Mouse (Mus musculus) central nervous system, embryonic 14 days (tissue): ENCODE results near the gene Kcnk7. TPM values are rescaled to one million over a fixed set of nuclear protein-coding genes. Genes with fewer than 3 reads are reported as not detected.

ENCODE experiments used
- polyA plus RNA-seq: library from polyadenylated mRNA; depleted of rRNA; stranded (reverse); fragments of >200 nt; gene quantifications from 2 replicates; pipeline ENCODE4 v1.2.3, GENCODE M21; 2012; rRNA removed

The Kcnk7 gene
- 0.05 and 0.21 TPM in 2 replicates for polyA plus RNA-seq

DNA sequence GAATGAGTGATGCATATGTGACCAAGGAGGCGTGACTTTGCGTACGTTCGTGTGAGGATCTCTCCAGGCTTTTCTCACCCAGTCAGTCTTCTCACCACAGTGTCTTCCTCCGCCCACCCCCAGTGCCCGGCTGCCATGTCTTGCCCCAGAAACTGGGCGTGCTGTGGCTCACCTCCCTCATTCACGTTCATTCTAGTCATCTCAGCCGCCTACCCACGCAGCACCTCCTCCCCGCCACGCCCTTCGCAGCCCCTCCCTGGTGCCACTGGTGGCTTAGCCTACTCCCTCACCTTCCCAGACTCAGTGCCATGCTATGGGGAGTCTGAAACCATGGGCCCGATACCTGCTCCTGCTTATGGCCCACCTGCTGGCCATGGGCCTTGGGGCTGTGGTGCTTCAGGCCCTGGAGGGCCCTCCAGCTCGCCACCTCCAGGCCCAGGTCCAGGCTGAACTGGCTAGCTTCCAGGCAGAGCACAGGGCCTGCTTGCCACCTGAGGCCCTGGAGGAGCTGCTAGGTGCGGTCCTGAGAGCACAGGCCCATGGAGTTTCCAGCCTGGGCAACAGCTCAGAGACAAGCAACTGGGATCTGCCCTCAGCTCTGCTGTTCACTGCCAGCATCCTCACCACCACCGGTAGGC, at the start of gene Kcnk7:
TSS of gene Kcnk7 (plus strand) at position 205 of the 638 bp plus-strand sequence.

DNA sequence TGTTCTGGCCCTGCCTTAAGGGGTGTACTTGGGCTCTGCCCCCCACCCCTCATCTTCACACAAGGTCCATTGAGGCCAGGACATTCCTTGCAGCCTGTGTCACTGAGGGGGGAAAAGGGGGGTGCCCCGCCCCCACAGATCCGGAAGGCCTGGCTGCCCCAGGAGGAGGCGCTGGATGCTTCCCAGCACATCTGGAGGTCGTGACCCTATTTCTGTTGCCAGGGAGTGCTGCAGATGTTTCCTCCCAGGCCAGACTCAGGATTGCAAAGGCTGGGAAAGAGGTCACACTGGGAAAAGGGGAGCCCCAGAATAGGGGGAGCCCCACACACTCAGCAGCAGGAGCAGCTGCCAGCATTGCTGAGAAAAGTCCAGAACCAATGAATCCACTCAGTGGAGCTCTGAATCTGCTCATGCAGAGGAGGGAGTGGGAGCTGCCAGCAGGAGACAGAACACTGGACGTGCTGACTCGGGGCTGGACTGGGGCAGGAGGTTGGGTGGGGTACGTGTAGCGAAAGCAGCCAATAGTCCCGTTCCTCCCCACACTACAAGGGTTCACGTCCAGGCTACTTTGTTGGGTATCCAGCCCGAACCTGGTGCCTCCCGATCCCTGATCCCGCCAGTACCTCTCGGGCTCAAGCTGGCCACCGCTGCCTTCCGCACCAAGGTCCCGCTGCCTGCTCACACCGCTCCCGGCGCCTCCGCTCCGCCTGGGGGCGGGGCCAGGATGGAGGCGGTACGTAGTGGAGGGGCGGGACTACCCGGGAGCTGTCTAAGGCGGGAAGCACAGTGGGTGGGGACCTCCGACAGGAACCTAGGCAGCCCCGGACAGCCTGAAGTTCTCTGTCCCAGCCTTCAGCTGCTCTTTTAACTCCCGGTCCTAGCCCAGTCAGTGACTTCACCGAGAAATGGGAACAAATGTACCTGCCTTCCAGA, 40.9 kb upstream of the Kcnk7 start, which contains the start of gene Sipa1:
TSS of gene Sipa1 (minus strand) at position 727 of the 933 bp plus-strand sequence.

DNA sequence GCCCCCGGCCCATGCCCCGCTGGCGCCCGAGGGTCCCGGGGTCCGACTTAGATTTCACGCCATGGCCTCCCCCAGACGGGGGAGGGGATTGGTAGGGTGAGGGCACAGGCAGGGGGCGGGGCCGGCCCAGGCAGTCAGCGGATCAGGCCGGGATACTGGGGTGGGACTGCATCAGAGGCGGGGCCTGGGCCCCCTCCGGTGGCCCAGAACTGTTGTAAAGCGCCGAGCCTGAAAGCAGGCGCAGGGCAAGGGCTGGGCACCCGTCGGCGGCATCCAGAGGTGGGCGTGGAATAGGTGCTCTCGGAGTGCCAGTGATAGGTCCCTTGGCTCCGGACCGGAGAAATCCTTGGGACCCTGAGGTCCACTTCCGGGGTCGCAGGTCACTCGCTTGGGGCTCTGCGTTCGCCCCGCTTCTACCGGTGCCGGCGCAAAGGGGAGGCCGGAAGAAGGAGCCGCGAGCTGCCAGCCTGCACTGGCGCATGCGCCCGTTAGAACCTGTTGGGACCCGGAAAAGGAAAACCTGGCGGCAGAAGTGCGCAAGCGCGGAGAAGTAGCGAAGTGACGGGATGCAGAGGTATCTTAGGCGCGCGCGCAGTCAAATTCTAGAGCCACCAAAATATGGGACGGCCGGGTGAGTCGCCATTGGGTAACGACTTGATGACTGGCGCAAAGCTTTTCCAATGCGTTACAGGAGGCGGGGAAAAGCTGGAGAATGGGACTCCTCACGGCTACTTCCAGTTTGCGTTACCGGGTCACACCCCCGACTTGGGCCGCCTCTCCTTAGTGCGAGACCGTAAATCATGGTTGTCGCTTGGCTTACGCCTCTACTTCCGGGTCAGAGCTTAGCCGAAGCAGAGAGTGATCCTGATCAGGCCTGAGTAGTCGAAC, 15.7 kb upstream of the Kcnk7 start, which contains the start of the genes Map3k11 and Pcnx3:
TSS of gene Map3k11 (plus strand) at position 543 of the 888 bp plus-strand sequence.
TSS of gene Pcnx3 (minus strand) at position 709 of the 888 bp plus-strand sequence.

DNA sequence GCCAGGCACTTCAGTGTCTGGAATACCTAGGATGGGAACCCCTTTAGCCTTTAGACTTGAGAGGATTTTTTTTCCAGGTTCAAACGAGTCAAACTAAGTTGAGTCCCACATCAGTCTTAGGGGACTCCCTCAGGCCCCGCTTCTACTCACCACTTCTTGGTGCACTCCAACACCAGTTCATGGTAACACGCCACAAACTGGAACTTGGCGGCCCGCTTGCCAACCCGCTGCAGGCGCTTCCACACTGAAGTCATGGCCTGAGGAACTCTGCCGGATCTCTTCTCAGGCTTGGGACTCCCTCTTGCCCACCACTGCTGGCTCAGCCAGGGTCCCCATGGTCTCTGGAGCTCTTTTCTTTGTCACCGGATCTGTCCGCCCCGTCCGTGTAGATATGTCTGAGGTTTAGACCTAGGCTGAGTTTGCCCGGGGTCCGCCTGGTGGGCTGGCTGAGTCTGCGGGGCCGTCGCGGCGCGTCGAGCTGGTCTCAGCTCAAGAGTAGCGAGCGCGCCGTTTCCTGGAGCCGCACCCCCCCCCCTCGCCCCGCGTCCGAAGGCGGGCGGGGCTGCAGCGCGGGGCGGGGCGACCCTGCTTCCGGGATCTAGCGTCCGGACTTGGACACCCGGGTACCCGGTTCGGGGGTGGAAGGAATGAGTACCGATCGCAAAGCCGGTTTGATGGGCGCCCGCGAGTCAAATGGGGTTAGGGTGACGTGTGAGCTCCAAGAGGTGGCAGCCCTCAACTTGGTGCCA, 21.8 kb downstream of the Kcnk7 start, which contains the start of gene Ehbp1l1:
TSS of gene Ehbp1l1 (minus strand) at position 551 of the 749 bp plus-strand sequence.

DNA sequence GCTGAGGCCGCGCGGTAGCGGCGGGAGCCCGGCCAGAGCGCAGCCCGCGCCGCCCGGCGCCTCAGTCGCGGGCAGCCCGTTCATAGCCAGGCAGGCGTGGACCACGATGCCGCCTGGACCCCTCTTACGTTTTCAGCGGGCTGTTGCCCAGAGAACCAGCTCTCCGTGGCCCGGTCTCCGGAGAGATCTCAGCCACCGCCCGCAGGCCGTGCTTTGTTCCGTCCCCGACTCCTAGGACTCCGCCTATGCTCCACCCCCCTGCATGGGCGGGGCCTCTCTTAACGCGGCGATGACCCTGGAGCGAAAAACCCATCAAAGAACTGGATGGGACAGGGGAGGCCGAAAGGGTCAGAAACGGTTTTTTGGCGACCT, 25.3 kb downstream of the Kcnk7 start, which contains the start of gene Fam89b:
TSS of gene Fam89b (minus strand) at position 210 of the 372 bp plus-strand sequence.

DNA sequence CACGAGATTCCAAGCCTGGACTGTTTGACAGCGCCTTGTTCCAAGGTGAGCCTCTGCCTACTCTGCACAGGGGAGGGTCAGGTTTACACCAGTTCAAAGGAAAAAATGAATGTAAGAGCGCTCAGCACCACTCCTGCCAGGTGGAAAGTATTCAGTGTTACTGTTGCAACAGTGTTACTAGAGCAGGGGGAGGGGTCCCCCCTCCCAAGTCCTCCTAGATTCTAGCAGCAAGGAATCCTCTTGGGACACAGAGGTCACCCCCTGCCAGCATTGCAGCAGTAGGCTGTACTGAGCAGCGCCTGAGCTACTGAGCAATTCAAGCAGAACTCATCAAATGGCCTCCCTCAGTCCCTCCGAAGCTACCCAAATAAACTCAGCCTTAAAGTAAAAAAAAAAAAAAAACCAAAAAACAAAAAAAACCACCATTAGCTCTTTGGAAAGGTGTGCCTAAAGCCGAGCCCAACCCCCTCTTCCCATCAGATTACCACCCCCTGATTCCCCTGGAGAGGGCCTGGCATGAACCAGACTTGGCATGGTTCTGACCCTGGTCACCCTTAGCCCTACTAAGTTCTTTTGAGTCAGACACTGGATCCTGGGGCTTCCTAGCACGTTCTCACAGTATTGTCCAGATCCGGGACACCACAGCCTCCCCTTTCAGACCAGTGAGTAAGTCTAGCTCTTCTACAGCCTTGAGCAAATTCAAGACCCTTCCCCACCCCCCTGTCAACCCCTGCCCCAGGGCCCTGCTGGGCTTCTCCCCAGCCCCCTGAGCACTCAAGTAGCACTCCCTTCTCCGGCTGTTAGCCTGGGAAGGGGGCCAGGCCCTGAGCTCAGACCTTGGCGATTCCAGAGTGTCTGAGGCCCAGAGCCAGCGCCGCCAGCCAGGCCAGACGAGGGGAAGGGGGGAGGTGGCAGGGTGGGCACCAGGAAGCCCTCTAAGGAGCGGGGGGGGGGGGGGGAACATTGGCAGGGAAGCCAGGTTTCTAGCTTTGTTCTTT, 36.5 kb downstream of the Kcnk7 start, which contains the start of gene Ltbp3:
TSS of gene Ltbp3 (plus strand) at position 585 of the 998 bp plus-strand sequence.

Other genes with a start within 250 kb of the Kcnk7 start
- gene Ccdc85b, start 246.5 kb upstream of the Kcnk7 start, polyA plus RNA-seq = 10.6 and 11.6 TPM in 2 replicates
- 216 and 221 TPM in 2 replicates for gene Fibp, start 243.8 kb upstream of the Kcnk7 start, polyA plus RNA-seq
- gene Ctsw, start 235.9 kb upstream of the Kcnk7 start, polyA plus RNA-seq = 2.6 and 2.7 TPM in 2 replicates
- 50.0 and 85.2 TPM in 2 replicates for gene Efemp2, start 230.4 kb upstream of the Kcnk7 start, polyA plus RNA-seq
- 57.1 and 64.2 TPM in 2 replicates for gene Mus81, start 216.0 kb upstream of the Kcnk7 start, polyA plus RNA-seq
- gene Cfl1, start 213.9 kb upstream of the Kcnk7 start, polyA plus RNA-seq = 1,583 and 1,664 TPM in 2 replicates
- 3.8 and 4.0 TPM in 2 replicates for gene 1700020D05Rik, start 200.6 kb upstream of the Kcnk7 start, polyA plus RNA-seq
- 103 and 108 TPM in 2 replicates for gene Snx32, start 193.8 kb upstream of the Kcnk7 start, polyA plus RNA-seq
- gene Ovol1, start 143.7 kb upstream of the Kcnk7 start, polyA plus RNA-seq = 0.05 and 0.56 TPM in 2 replicates
- gene Ap5b1, start 136.3 kb upstream of the Kcnk7 start, polyA plus RNA-seq = 2.4 and 2.5 TPM in 2 replicates
- 90.9 and 107 TPM in 2 replicates for gene Rnaseh2c, start 102.5 kb upstream of the Kcnk7 start, polyA plus RNA-seq
- 155 and 159 TPM in 2 replicates for gene Kat5, start 94.1 kb upstream of the Kcnk7 start, polyA plus RNA-seq
- gene Rela, start 66.9 kb upstream of the Kcnk7 start, polyA plus RNA-seq = 38.6 and 41.9 TPM in 2 replicates
- 25.8 and 34.4 TPM in 2 replicates for gene Sipa1, start 40.7 kb upstream of the Kcnk7 start, polyA plus RNA-seq
- 20.8 and 24.0 TPM in 2 replicates for gene Map3k11, start 15.6 kb upstream of the Kcnk7 start, polyA plus RNA-seq
- gene Pcnx3, start 15.5 kb upstream of the Kcnk7 start, polyA plus RNA-seq = 80.3 and 94.9 TPM in 2 replicates
- gene Ehbp1l1, start 21.9 kb downstream of the Kcnk7 start, polyA plus RNA-seq = 25.1 and 28.3 TPM in 2 replicates
- gene Fam89b, start 25.3 kb downstream of the Kcnk7 start, polyA plus RNA-seq = 241 and 283 TPM in 2 replicates
- 64.1 and 102 TPM in 2 replicates for gene Ltbp3, start 36.5 kb downstream of the Kcnk7 start, polyA plus RNA-seq
- gene Scyl1, start 67.1 kb downstream of the Kcnk7 start, polyA plus RNA-seq = 121 and 140 TPM in 2 replicates
- 16.1 and 16.6 TPM in 2 replicates for gene Frmd8, start 170.9 kb downstream of the Kcnk7 start, polyA plus RNA-seq
- gene Slc25a45, start 173.4 kb downstream of the Kcnk7 start, polyA plus RNA-seq = 3.5 and 4.1 TPM in 2 replicates
- 13.9 and 15.5 TPM in 2 replicates for gene Tigd3, start 189.8 kb downstream of the Kcnk7 start, polyA plus RNA-seq
- 193 and 198 TPM in 2 replicates for gene Dpf2, start 208.6 kb downstream of the Kcnk7 start, polyA plus RNA-seq
- 9.7 and 12.1 TPM in 2 replicates for gene Cdc42ep2, start 220.4 kb downstream of the Kcnk7 start, polyA plus RNA-seq